Mouse (Mus musculus): ENCODE results near the gene Mrpl23. TPM values are rescaled to one million over a fixed set of nuclear protein-coding genes. Genes with fewer than 3 reads are reported as not detected.

Gene Mrpl23
- polyA plus RNA-seq, 1 experiment: 10.5 TPM

- H3K27me3 ChIP-seq (ENCODE audit: control insufficient read depth, insufficient read depth, low read length): no peaks in the 10 kb centered on the region
- 69% methylated on average over 6 of the region's 6 CpGs for WGBS
- H3K27ac ChIP-seq (ENCODE audit: insufficient read depth, low read depth, low read length): no peak overlapping the region
- H3K4me3 ChIP-seq (ENCODE audit: low read depth, low read length): no peak overlapping the region
- TF ChIP-seq POLR2A (IDR thresholded peaks at IDR 0.05; ENCODE audit: low read depth, low read length) (no peak), CTCF (IDR thresholded peaks at IDR 0.05; ENCODE audit: extremely low read depth, insufficient read length, insufficient replicate concordance, low read depth, low read length) (no peak)
- peaks cover 3% of the 10 kb centered on the region for H3K36me3 ChIP-seq (ENCODE audit: control insufficient read depth, insufficient read depth, low read length)
- peaks cover 20% of the 10 kb centered on the region; the same call in 1 of the 2 replicates for H3K4me1 ChIP-seq (ENCODE audit: control insufficient read depth, insufficient read depth, insufficient read length, low read length)
These were observed 6.3 kb downstream of the Mrpl23 start for GRCm38 (mm10) chr7:142538766-142539165.

- TF ChIP-seq CTCF (IDR thresholded peaks at IDR 0.05; ENCODE audit: extremely low read depth, insufficient read length, insufficient replicate concordance, low read depth, low read length) (no peak), POLR2A (IDR thresholded peaks at IDR 0.05; ENCODE audit: low read depth, low read length) (no peak)
- H3K4me3 ChIP-seq (ENCODE audit: low read depth, low read length): no peak overlapping the region
- H3K27ac ChIP-seq (ENCODE audit: insufficient read depth, low read depth, low read length): no peak overlapping the region
- peaks cover 3% of the 10 kb centered on the region for H3K36me3 ChIP-seq (ENCODE audit: control insufficient read depth, insufficient read depth, low read length)
- H3K27me3 ChIP-seq (ENCODE audit: control insufficient read depth, insufficient read depth, low read length): no peaks in the 10 kb centered on the region
- 86% methylated on average over 8 of the region's 8 CpGs for WGBS
- peaks cover 15% of the 10 kb centered on the region; the same call in 1 of the 2 replicates for H3K4me1 ChIP-seq (ENCODE audit: control insufficient read depth, insufficient read depth, insufficient read length, low read length)
These were observed 7.3 kb downstream of the Mrpl23 start for GRCm38 (mm10) chr7:142539828-142540227.

GRCm38 (mm10) chr7:142542771-142543303 is 10.4 kb downstream of the Mrpl23 start:
- 84% methylated on average over 11 of the region's 11 CpGs for WGBS
- peaks cover 5% of the 10 kb centered on the region; the same call in 1 of the 2 replicates for H3K4me1 ChIP-seq (ENCODE audit: control insufficient read depth, insufficient read depth, insufficient read length, low read length)
- no peak overlapping the region for H3K4me3 ChIP-seq (ENCODE audit: low read depth, low read length)
- no peak overlapping the region for H3K27ac ChIP-seq (ENCODE audit: insufficient read depth, low read depth, low read length)
- H3K27me3 ChIP-seq (ENCODE audit: control insufficient read depth, insufficient read depth, low read length): no peaks in the 10 kb centered on the region
- TF ChIP-seq CTCF (IDR thresholded peaks at IDR 0.05; ENCODE audit: extremely low read depth, insufficient read length, insufficient replicate concordance, low read depth, low read length) (no peak), POLR2A (IDR thresholded peaks at IDR 0.05; ENCODE audit: low read depth, low read length) (no peak)
- H3K36me3 ChIP-seq (ENCODE audit: control insufficient read depth, insufficient read depth, low read length): peaks cover 2% of the 10 kb centered on the region

GRCm38 (mm10) chr7:142545967-142546366 is 13.5 kb downstream of the Mrpl23 start:
- Histone ChIP-seq H3K4me1 (ENCODE audit: control insufficient read depth, insufficient read depth, insufficient read length, low read length) (peaks cover 5% of the 10 kb centered on the region; the same call in 1 of the 2 replicates), H3K27me3 (ENCODE audit: control insufficient read depth, insufficient read depth, low read length) (no peaks in the 10 kb centered on the region), H3K4me3 (ENCODE audit: low read depth, low read length) (no peak overlapping the region), H3K36me3 (ENCODE audit: control insufficient read depth, insufficient read depth, low read length) (no peaks in the 10 kb centered on the region; the same call in 1 of the 2 replicates), H3K27ac (ENCODE audit: insufficient read depth, low read depth, low read length) (no peak overlapping the region)
- 79% methylated on average over 7 of the region's 7 CpGs for WGBS
- no peak for TF ChIP-seq CTCF (IDR thresholded peaks at IDR 0.05; ENCODE audit: extremely low read depth, insufficient read length, insufficient replicate concordance, low read depth, low read length)
- no peak for TF ChIP-seq POLR2A (IDR thresholded peaks at IDR 0.05; ENCODE audit: low read depth, low read length)

- Histone ChIP-seq H3K36me3 (ENCODE audit: control insufficient read depth, insufficient read depth, low read length) (no peaks in the 10 kb centered on the region), H3K4me1 (ENCODE audit: control insufficient read depth, insufficient read depth, insufficient read length, low read length) (no peaks in the 10 kb centered on the region), H3K4me3 (ENCODE audit: low read depth, low read length) (no peak overlapping the region), H3K27me3 (ENCODE audit: control insufficient read depth, insufficient read depth, low read length) (no peaks in the 10 kb centered on the region), H3K27ac (ENCODE audit: insufficient read depth, low read depth, low read length) (no peak overlapping the region)
- no peak for TF ChIP-seq CTCF (IDR thresholded peaks at IDR 0.05; ENCODE audit: extremely low read depth, insufficient read length, insufficient replicate concordance, low read depth, low read length)
- TF ChIP-seq POLR2A (IDR thresholded peaks at IDR 0.05; ENCODE audit: low read depth, low read length): no peak
- 63% methylated on average over 2 of the region's 2 CpGs for WGBS
These were observed 15.4 kb downstream of the Mrpl23 start for GRCm38 (mm10) chr7:142547874-142548273.

GRCm38 (mm10) chr7:142548706-142549105 is 16.2 kb downstream of the Mrpl23 start:
- Histone ChIP-seq H3K27me3 (ENCODE audit: control insufficient read depth, insufficient read depth, low read length) (no peaks in the 10 kb centered on the region), H3K4me3 (ENCODE audit: low read depth, low read length) (no peak overlapping the region), H3K36me3 (ENCODE audit: control insufficient read depth, insufficient read depth, low read length) (no peaks in the 10 kb centered on the region), H3K4me1 (ENCODE audit: control insufficient read depth, insufficient read depth, insufficient read length, low read length) (no peaks in the 10 kb centered on the region), H3K27ac (ENCODE audit: insufficient read depth, low read depth, low read length) (no peak overlapping the region)
- TF ChIP-seq CTCF (IDR thresholded peaks at IDR 0.05; ENCODE audit: extremely low read depth, insufficient read length, insufficient replicate concordance, low read depth, low read length) (no peak), POLR2A (IDR thresholded peaks at IDR 0.05; ENCODE audit: low read depth, low read length) (no peak)
- 92% methylated on average over 6 of the region's 6 CpGs for WGBS

- WGBS: 72% methylated on average over 10 of the region's 10 CpGs
- TF ChIP-seq CTCF (IDR thresholded peaks at IDR 0.05; ENCODE audit: extremely low read depth, insufficient read length, insufficient replicate concordance, low read depth, low read length) (no peak), POLR2A (IDR thresholded peaks at IDR 0.05; ENCODE audit: low read depth, low read length) (no peak)
- Histone ChIP-seq H3K4me3 (ENCODE audit: low read depth, low read length) (no peak overlapping the region), H3K27me3 (ENCODE audit: control insufficient read depth, insufficient read depth, low read length) (no peaks in the 10 kb centered on the region), H3K4me1 (ENCODE audit: control insufficient read depth, insufficient read depth, insufficient read length, low read length) (no peaks in the 10 kb centered on the region), H3K36me3 (ENCODE audit: control insufficient read depth, insufficient read depth, low read length) (no peaks in the 10 kb centered on the region), H3K27ac (ENCODE audit: insufficient read depth, low read depth, low read length) (no peak overlapping the region)
These were observed 17.7 kb downstream of the Mrpl23 start for GRCm38 (mm10) chr7:142549941-142550763.

All from small intestine, adult 2 months (tissue).